Mouse (Mus musculus): ENCODE measurements around the gene Pkp1. TPM values are rescaled to one million over a fixed set of nuclear protein-coding genes. Genes with fewer than 3 reads are reported as not detected.

Pkp1 gene
- polyA plus RNA-seq (2012; rRNA removed), result 0.09 and 1.7 TPM in 2 replicates

GRCm38 (mm10) chr1:135918644-135919407 is at the start of gene Pkp1:
Pkp1 (minus strand) TSS chr1:135919207.

GRCm38 (mm10) chr1:135835716-135836483 is 83.1 kb downstream of the Pkp1 start, which contains the start of gene Tnnt2:
Tnnt2 (plus strand) TSS chr1:135836354.

Other genes starting within 250 kb of the Pkp1 start
- 29.7 and 30.8 TPM in 2 replicates for gene Csrp1, start 199.1 kb downstream of the Pkp1 start, polyA plus RNA-seq (2012; rRNA removed)
- gene Phlda3, start 153.1 kb downstream of the Pkp1 start, polyA plus RNA-seq (2012; rRNA removed), result 25.7 and 30.5 TPM in 2 replicates
- 0.27 and 21.4 TPM in 2 replicates for gene Tnni1, start 139.8 kb downstream of the Pkp1 start, polyA plus RNA-seq (2012; rRNA removed)
- gene Lad1, start 100.6 kb downstream of the Pkp1 start, polyA plus RNA-seq (2012; rRNA removed), result 0.63 and 0.66 TPM in 2 replicates
- gene Tnnt2, start 82.9 kb downstream of the Pkp1 start, polyA plus RNA-seq (2012; rRNA removed), result 0.67 and 3.2 TPM in 2 replicates
- gene Igfn1, start 87.1 kb upstream of the Pkp1 start, polyA plus RNA-seq (2012; rRNA removed), result 0.07 and 0.08 TPM in 2 replicates
- 131 and 150 TPM in 2 replicates for gene Tmem9, start 88.9 kb upstream of the Pkp1 start, polyA plus RNA-seq (2012; rRNA removed)
- gene Ascl5, start 131.6 kb upstream of the Pkp1 start, polyA plus RNA-seq (2012; rRNA removed), result 0.35 and 0.40 TPM in 2 replicates
- gene Cacna1s, start 133.5 kb upstream of the Pkp1 start, polyA plus RNA-seq (2012; rRNA removed), result 0.44 and 1.8 TPM in 2 replicates
- gene Kif21b, start 212.2 kb upstream of the Pkp1 start, polyA plus RNA-seq (2012; rRNA removed), result 97.3 and 121 TPM in 2 replicates